In the genomic region with DNA sequence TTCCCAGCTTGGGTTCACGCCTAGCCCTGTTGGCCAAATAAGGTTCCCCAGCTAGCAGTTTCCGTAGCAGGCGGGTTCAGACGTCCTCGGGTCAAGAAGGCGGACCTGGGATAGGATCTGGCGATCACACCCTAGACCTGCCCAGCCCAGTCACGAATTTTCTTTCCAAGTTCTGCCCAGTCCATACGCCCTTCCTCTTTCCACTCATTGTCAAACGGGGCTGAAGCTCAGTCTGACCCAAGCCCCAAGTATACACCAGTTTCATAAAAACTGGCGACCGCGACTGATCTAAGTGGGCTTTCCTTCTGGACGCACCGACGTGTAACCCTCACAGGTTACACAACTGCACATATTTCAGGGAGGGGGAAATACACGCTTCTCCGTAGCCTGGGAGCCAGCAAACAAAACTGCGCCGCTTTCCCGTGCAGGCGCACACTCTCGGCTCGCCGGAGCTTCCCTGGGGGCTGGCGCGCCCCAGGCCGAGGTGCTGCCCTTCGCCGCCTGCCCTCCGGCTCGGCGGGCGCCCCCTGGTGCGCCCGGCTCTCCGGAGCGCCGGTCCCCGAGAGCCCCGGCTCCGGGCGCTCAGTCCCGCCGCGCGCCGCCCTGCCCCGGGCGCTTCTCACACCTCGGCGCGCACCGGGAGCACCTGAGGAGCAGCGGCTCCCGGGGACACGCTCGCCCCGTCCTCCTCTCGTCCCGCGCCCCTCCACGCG, we compare ENCODE assay signal across 8 mouse cellular contexts. TPM values are rescaled to one million over a fixed set of nuclear protein-coding genes. Genes with fewer than 3 reads are reported as not detected.
DNase-seq lines count a peak whose midpoint lies in the region; ATAC-seq and TF ChIP-seq lines count a peak whose summit lies in the region.

No protein-coding gene starts in this region.

- under 1% methylated on average over 63 of the region's 64 CpGs for WGBS in embryonic facial prominence, embryonic 15.5 days
- under 1% methylated on average over 61 of the region's 64 CpGs for WGBS in heart, embryonic 11.5 days (ENCODE audit: insufficient replicate concordance)
- under 1% methylated on average over 63 of the region's 64 CpGs for WGBS in kidney, embryonic 15.5 days
- WGBS in liver, embryonic 15.5 days (ENCODE audit: insufficient replicate concordance): under 1% methylated on average over 64 of the region's 64 CpGs
- WGBS in neural tube, embryonic 11.5 days: under 1% methylated on average over 61 of the region's 64 CpGs
- under 1% methylated on average over 55 of the region's 64 CpGs for WGBS in stomach, postnatal 0 days

- H3K9me3 ChIP-seq in embryonic facial prominence, embryonic 15.5 days (replicated peaks): no peaks in the 10 kb centered on the region
- H3K9me3 ChIP-seq in heart, embryonic 11.5 days (replicated peaks; ENCODE audit: control insufficient read depth, low read length): no peaks in the 10 kb centered on the region
- H3K9me3 ChIP-seq in kidney, embryonic 15.5 days (replicated peaks): no peaks in the 10 kb centered on the region
- H3K9me3 ChIP-seq in liver, embryonic 15.5 days (replicated peaks): no peaks in the 10 kb centered on the region
- no peaks in the 10 kb centered on the region for H3K9me3 ChIP-seq in neural tube, embryonic 11.5 days (ENCODE audit: control insufficient read depth, low read length)
- H3K9me3 ChIP-seq in stomach, postnatal 0 days (ENCODE audit: control insufficient read depth, low read length): no peaks in the 10 kb centered on the region

- H3K27me3 ChIP-seq in embryonic facial prominence, embryonic 15.5 days: no peaks in the 10 kb centered on the region
- no peaks in the 10 kb centered on the region for H3K27me3 ChIP-seq in heart, embryonic 11.5 days (ENCODE audit: control insufficient read depth, insufficient read depth, low read length)
- H3K27me3 ChIP-seq in kidney, embryonic 15.5 days: no peaks in the 10 kb centered on the region
- H3K27me3 ChIP-seq in liver, embryonic 15.5 days: no peaks in the 10 kb centered on the region
- H3K27me3 ChIP-seq in neural tube, embryonic 11.5 days (ENCODE audit: control insufficient read depth, insufficient read depth, low read length): no peaks in the 10 kb centered on the region
- no peaks in the 10 kb centered on the region for H3K27me3 ChIP-seq in stomach, postnatal 0 days (ENCODE audit: control insufficient read depth, insufficient read depth, low read length)

- peak overlapping the region; percentile 68 for H3K4me3 ChIP-seq in embryonic facial prominence, embryonic 15.5 days (replicated peaks)
- H3K4me3 ChIP-seq in heart, embryonic 11.5 days (ENCODE audit: low read depth, low read length): peak overlapping the region; percentile 94
- peak overlapping the region; percentile 89 for H3K4me3 ChIP-seq in kidney, embryonic 15.5 days (replicated peaks)
- peak overlapping the region; percentile 80 for H3K4me3 ChIP-seq in liver, embryonic 15.5 days (replicated peaks)
- H3K4me3 ChIP-seq in neural tube, embryonic 11.5 days (ENCODE audit: low read depth, low read length): peak overlapping the region; percentile 79
- peak overlapping the region; percentile 94 for H3K4me3 ChIP-seq in stomach, postnatal 0 days (ENCODE audit: low read depth, low read length)

- no peaks in the 10 kb centered on the region for H3K36me3 ChIP-seq in embryonic facial prominence, embryonic 15.5 days
- H3K36me3 ChIP-seq in heart, embryonic 11.5 days (ENCODE audit: control insufficient read depth, insufficient read depth, low read length): no peaks in the 10 kb centered on the region
- H3K36me3 ChIP-seq in kidney, embryonic 15.5 days: no peaks in the 10 kb centered on the region; the same call in 1 of the 2 replicates
- no peaks in the 10 kb centered on the region for H3K36me3 ChIP-seq in liver, embryonic 15.5 days (replicated peaks)
- no peaks in the 10 kb centered on the region for H3K36me3 ChIP-seq in neural tube, embryonic 11.5 days (ENCODE audit: control insufficient read depth, insufficient read depth, low read length)
- no peaks in the 10 kb centered on the region for H3K36me3 ChIP-seq in stomach, postnatal 0 days (ENCODE audit: control insufficient read depth, insufficient read depth, low read length)

- no peak for TF ChIP-seq EP300 in stomach, postnatal 0 days (optimal IDR thresholded peaks at IDR 0.05)

- ATAC-seq in embryonic facial prominence, embryonic 15.5 days (ENCODE audit: insufficient number of reproducible peaks, low FRiP score, low TSS enrichment, low read depth): peak; percentile 77
- ATAC-seq in heart, embryonic 11.5 days (replicated peaks; ENCODE audit: insufficient number of reproducible peaks, low FRiP score, low TSS enrichment): peak; percentile 74
- ATAC-seq in kidney, embryonic 15.5 days (replicated peaks; ENCODE audit: low FRiP score): peak; percentile 86
- peak; percentile 82 for ATAC-seq in liver, embryonic 15.5 days (ENCODE audit: insufficient read depth)
- peak; percentile 81 for ATAC-seq in neural tube, embryonic 11.5 days (ENCODE audit: insufficient read depth, low FRiP score, low TSS enrichment)
- ATAC-seq in stomach, postnatal 0 days (ENCODE audit: low FRiP score, low TSS enrichment): peak; percentile 85

- H3K4me1 ChIP-seq in embryonic facial prominence, embryonic 15.5 days: peaks cover 10% of the 10 kb centered on the region; the same call in 1 of the 2 replicates
- H3K4me1 ChIP-seq in heart, embryonic 11.5 days (ENCODE audit: control insufficient read depth, insufficient read depth, low read length): peaks cover 3% of the 10 kb centered on the region; the same call in 1 of the 2 replicates
- peaks cover 15% of the 10 kb centered on the region for H3K4me1 ChIP-seq in kidney, embryonic 15.5 days
- peaks cover 20% of the 10 kb centered on the region for H3K4me1 ChIP-seq in liver, embryonic 15.5 days (replicated peaks)
- H3K4me1 ChIP-seq in neural tube, embryonic 11.5 days (ENCODE audit: control insufficient read depth, insufficient read depth, low read length): no peaks in the 10 kb centered on the region
- no peaks in the 10 kb centered on the region for H3K4me1 ChIP-seq in stomach, postnatal 0 days (replicated peaks; ENCODE audit: control insufficient read depth, insufficient read depth)

- H3K9ac ChIP-seq in embryonic facial prominence, embryonic 15.5 days: peak overlapping the region; percentile 62
- peak overlapping the region; percentile 96 for H3K9ac ChIP-seq in heart, embryonic 11.5 days (ENCODE audit: low read depth, low read length)
- H3K9ac ChIP-seq in kidney, embryonic 15.5 days: peak overlapping the region; percentile 83
- peak overlapping the region; percentile 80 for H3K9ac ChIP-seq in liver, embryonic 15.5 days
- peak overlapping the region; percentile 73 for H3K9ac ChIP-seq in neural tube, embryonic 11.5 days (ENCODE audit: low read length)
- H3K9ac ChIP-seq in stomach, postnatal 0 days (ENCODE audit: low read length): peak overlapping the region; percentile 92

- no peak; the same call in 1 of the 2 replicates for TF ChIP-seq CTCF in stomach, postnatal 0 days (IDR thresholded peaks at IDR 0.05; ENCODE audit: low read depth)

- H3K4me2 ChIP-seq in embryonic facial prominence, embryonic 15.5 days (replicated peaks): peak overlapping the region; percentile 73
- peak overlapping the region; percentile 73 for H3K4me2 ChIP-seq in heart, embryonic 11.5 days
- H3K4me2 ChIP-seq in kidney, embryonic 15.5 days: peak overlapping the region; percentile 76
- H3K4me2 ChIP-seq in liver, embryonic 15.5 days: peak overlapping the region; percentile 96
- peak overlapping the region; percentile 74 for H3K4me2 ChIP-seq in neural tube, embryonic 11.5 days (ENCODE audit: low read depth)
- peak overlapping the region; percentile 66 for H3K4me2 ChIP-seq in stomach, postnatal 0 days (replicated peaks; ENCODE audit: low read depth)

- peak; percentile 92 for DNase-seq in 3T3-L1 (ENCODE audit: low read depth, low spot score)
- DNase-seq in adrenal gland, adult 18-20 months (ENCODE audit: low spot score in 2 of 2): peak; percentile 59 to 67
- DNase-seq in neural tube, embryonic 11.5 days (ENCODE audit: low spot score): peak; percentile 31
- peak; percentile 87 for DNase-seq in stomach, postnatal 0 days (ENCODE audit: low spot score)

- H3K27ac ChIP-seq in embryonic facial prominence, embryonic 15.5 days (replicated peaks): peak overlapping the region; percentile 78
- peak overlapping the region; percentile 98 for H3K27ac ChIP-seq in heart, embryonic 11.5 days (ENCODE audit: low read depth, low read length)
- peak overlapping the region; percentile 95 for H3K27ac ChIP-seq in kidney, embryonic 15.5 days
- H3K27ac ChIP-seq in liver, embryonic 15.5 days (replicated peaks): peak overlapping the region; percentile 87
- H3K27ac ChIP-seq in neural tube, embryonic 11.5 days (ENCODE audit: low read depth, low read length): 0 out of 2 replicates have a peak overlapping the region, but pooled peaks have one; percentile 27
- H3K27ac ChIP-seq in stomach, postnatal 0 days (replicated peaks): peak overlapping the region; percentile 98

RNA-seq across cellular contexts. Expression of gene Pdlim5, which starts 0.5 kb away (rescaled TPM):
- total RNA-seq in adrenal gland, adult 18-20 months (2021): 100 to 1,000 TPM in 1 of 2 experiments, 10 to 100 TPM in 1; 64.5 to 110 TPM
- 40.5 and 45.5 TPM in 2 replicates for polyA plus RNA-seq in embryonic facial prominence, embryonic 15.5 days (2015; fragmentation: Nextera tagmentation; extraction: Ambion mirVana)
- 240 and 257 TPM in 2 replicates for polyA plus RNA-seq in heart, embryonic 11.5 days (2014; fragmentation: Nextera tagmentation; extraction: Ambion mirVana)
- polyA plus RNA-seq in kidney, embryonic 15.5 days (2015; fragmentation: Nextera tagmentation; extraction: Ambion mirVana): 45.8 and 46.6 TPM in 2 replicates
- polyA plus RNA-seq in liver, embryonic 15.5 days (2015; fragmentation: Nextera tagmentation; extraction: Ambion mirVana): 11.9 and 12.3 TPM in 2 replicates
- polyA plus RNA-seq in neural tube, embryonic 11.5 days (2014; fragmentation: Nextera tagmentation; extraction: Ambion mirVana): 20.8 and 25.2 TPM in 2 replicates
- 28.9 and 29.7 TPM in 2 replicates for polyA plus RNA-seq in stomach, postnatal 0 days (2015; fragmentation: Nextera tagmentation; extraction: Ambion mirVana)

Comparison
In these comparisons a context has a peak if more than half of its experiments do, and no peak if none do; other contexts are left out.
1. Peak in every context shown above with its lines: DNase-seq, ATAC-seq, H3K4me3 ChIP-seq and H3K27ac ChIP-seq.
2. DNase-seq: peak in every context shown above with its lines; median percentile 92 in 3T3-L1; 87 in stomach, postnatal 0 days; 63 in adrenal gland, adult 18-20 months; 31 in neural tube, embryonic 11.5 days.
3. H3K27ac ChIP-seq: peak in every context shown above with its lines; median percentile 98 in heart, embryonic 11.5 days; 98 in stomach, postnatal 0 days; 95 in kidney, embryonic 15.5 days; 87 in liver, embryonic 15.5 days; 78 in embryonic facial prominence, embryonic 15.5 days; 27 in neural tube, embryonic 11.5 days.